Mouse (Mus musculus): ENCODE measurements around the gene Ldb2. TPM values are rescaled to one million over a fixed set of nuclear protein-coding genes. Genes with fewer than 3 reads are reported as not detected.

Ldb2 gene
- polyA plus RNA-seq, 1 experiment from 2014 or later, result 14.4 TPM

DNA sequence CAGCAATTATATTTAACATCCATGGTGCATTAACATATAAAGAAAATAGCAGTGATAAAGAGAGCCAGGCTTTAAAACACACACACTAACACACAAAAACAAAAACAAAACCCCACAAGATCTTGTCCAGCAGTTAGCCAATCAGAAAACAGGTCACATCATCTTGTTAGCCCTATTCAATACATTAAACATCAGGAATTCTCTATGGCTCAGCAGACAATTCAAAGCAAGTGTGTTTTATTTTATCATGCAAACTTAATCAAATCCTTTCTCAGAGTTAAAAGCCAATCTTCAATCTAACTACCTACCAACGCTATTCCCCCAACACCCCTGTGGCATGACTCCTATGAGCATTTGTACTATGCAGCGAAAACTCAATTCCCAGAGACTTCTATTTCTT, 1.4 kb downstream of the Ldb2 start:
- Histone ChIP-seq H3K27ac (replicated peaks in 1 of 2; ENCODE audit: control insufficient read depth in 1 of 2, insufficient read depth in 1 of 2, low read depth in 2 of 2, low read length in 2 of 2) (no peak overlapping the region), H3K27me3 (ENCODE audit: control insufficient read depth, insufficient read depth, low read length) (no peaks in the 10 kb centered on the region), H3K4me2 (ENCODE audit: low read length) (peak overlapping the region; percentile 74), H3K4me1 (ENCODE audit: control insufficient read depth in 2 of 2, insufficient read depth in 2 of 2, low read length in 2 of 2) (peaks cover 0 to 4% of the 10 kb centered on the region in 2 experiments; a peak in 2 of 4 replicates), H3K9ac (ENCODE audit: low read length) (peak overlapping the region; percentile 65), H3K4me3 (ENCODE audit: control insufficient read depth in 1 of 2, insufficient read depth in 1 of 2, low read depth in 1 of 2, low read length in 2 of 2) (peak overlapping the region; percentile 46 to 52; a peak in 3 of 4 replicates), H3K36me3 (ENCODE audit: control insufficient read depth, insufficient read depth, low read length) (no peaks in the 10 kb centered on the region), H3K9me3 (ENCODE audit: control insufficient read depth, low read length) (no peaks in the 10 kb centered on the region)
- 17% methylated on average over 2 of the region's 2 CpGs for WGBS
- no peak for ATAC-seq (ENCODE audit: insufficient number of reproducible peaks, insufficient read depth, low FRiP score, low read depth)

DNA sequence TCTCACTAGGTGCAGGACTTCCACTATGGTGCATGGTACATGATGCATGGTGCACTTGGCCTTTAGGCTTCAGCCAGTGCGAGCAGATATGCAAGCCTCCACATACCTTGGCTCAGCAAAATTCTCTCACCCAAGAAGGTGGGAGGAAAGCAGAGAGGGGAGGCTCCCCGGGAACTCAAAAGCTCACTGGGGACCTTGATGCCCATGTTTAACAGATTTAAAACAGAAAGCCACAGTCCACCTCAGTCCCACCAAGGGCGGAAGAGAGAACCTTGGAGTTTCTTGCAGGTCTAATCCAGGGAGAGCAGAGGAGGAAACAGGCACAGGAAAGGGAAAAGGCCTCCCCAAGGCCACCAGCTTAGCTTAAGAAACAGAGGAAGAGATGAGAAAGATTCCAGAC, 14.9 kb downstream of the Ldb2 start:
- Histone ChIP-seq H3K27ac (replicated peaks in 1 of 2; ENCODE audit: control insufficient read depth in 1 of 2, insufficient read depth in 1 of 2, low read depth in 2 of 2, low read length in 2 of 2) (no peak overlapping the region), H3K4me1 (ENCODE audit: control insufficient read depth in 2 of 2, insufficient read depth in 2 of 2, low read length in 2 of 2) (no peaks in the 10 kb centered on the region), H3K4me3 (ENCODE audit: control insufficient read depth in 1 of 2, insufficient read depth in 1 of 2, low read depth in 1 of 2, low read length in 2 of 2) (no peak overlapping the region), H3K9me3 (ENCODE audit: control insufficient read depth, low read length) (no peaks in the 10 kb centered on the region), H3K4me2 (ENCODE audit: low read length) (no peak overlapping the region), H3K9ac (ENCODE audit: low read length) (no peak overlapping the region), H3K36me3 (ENCODE audit: control insufficient read depth, insufficient read depth, low read length) (no peaks in the 10 kb centered on the region), H3K27me3 (ENCODE audit: control insufficient read depth, insufficient read depth, low read length) (no peaks in the 10 kb centered on the region)
- no peak for ATAC-seq (ENCODE audit: insufficient number of reproducible peaks, insufficient read depth, low FRiP score, low read depth)
- 73% methylated on average over 3 of the region's 3 CpGs for WGBS

DNA sequence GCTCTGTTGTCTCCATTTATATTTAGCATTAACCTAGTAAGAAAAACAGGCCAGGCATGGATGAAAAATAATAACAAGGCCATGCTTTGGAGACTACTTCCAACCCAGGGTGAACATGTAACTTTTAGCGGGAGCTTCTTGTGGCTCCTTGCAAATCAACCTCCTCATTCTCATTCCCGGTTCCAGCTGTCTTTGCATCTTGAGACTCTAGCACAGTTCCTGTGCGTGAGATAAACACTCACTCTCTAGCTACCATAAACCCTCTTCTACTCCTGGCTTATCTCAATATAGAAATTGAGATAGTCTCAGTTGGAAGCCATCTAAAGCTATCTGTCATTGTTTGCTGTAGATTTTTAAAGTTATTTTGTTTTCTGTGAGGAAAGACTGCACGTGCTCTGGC, 20.1 kb downstream of the Ldb2 start:
- ATAC-seq (ENCODE audit: insufficient number of reproducible peaks, insufficient read depth, low FRiP score, low read depth), result no peak
- Histone ChIP-seq H3K27ac (replicated peaks in 1 of 2; ENCODE audit: control insufficient read depth in 1 of 2, insufficient read depth in 1 of 2, low read depth in 2 of 2, low read length in 2 of 2) (no peak overlapping the region), H3K9ac (ENCODE audit: low read length) (no peak overlapping the region), H3K4me3 (ENCODE audit: control insufficient read depth in 1 of 2, insufficient read depth in 1 of 2, low read depth in 1 of 2, low read length in 2 of 2) (no peak overlapping the region), H3K4me1 (ENCODE audit: control insufficient read depth in 2 of 2, insufficient read depth in 2 of 2, low read length in 2 of 2) (no peaks in the 10 kb centered on the region), H3K4me2 (ENCODE audit: low read length) (no peak overlapping the region), H3K36me3 (ENCODE audit: control insufficient read depth, insufficient read depth, low read length) (no peaks in the 10 kb centered on the region), H3K9me3 (ENCODE audit: control insufficient read depth, low read length) (no peaks in the 10 kb centered on the region), H3K27me3 (ENCODE audit: control insufficient read depth, insufficient read depth, low read length) (no peaks in the 10 kb centered on the region)
- 63% methylated on average over 4 of the region's 4 CpGs for WGBS

DNA sequence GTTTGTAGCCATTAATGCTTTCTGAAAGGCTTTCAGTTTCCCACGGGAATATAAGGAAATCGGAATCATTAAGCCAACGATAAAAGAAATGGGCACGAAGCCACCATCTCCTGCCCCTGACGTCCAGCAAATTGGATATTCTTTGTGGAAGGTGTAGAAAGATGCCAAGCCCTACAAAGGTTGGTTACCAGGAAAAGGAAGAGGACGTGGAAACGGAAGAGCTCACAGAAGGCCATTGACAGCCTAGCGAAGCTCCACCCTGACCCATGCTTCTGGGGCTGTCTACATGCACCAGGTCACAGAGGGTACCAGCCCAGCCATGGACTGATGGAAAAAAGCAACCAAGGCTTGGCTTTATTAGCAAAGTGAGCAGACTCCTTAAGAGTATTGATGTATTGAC, 31.0 kb downstream of the Ldb2 start:
- Histone ChIP-seq H3K4me2 (ENCODE audit: low read length) (no peak overlapping the region), H3K27ac (replicated peaks in 1 of 2; ENCODE audit: control insufficient read depth in 1 of 2, insufficient read depth in 1 of 2, low read depth in 2 of 2, low read length in 2 of 2) (0 out of 4 replicates have a peak overlapping the region, but pooled peaks of 1 of the 2 experiments have one; percentile 14), H3K27me3 (ENCODE audit: control insufficient read depth, insufficient read depth, low read length) (no peaks in the 10 kb centered on the region), H3K36me3 (ENCODE audit: control insufficient read depth, insufficient read depth, low read length) (no peaks in the 10 kb centered on the region), H3K4me1 (ENCODE audit: control insufficient read depth in 2 of 2, insufficient read depth in 2 of 2, low read length in 2 of 2) (no peaks in the 10 kb centered on the region), H3K9ac (ENCODE audit: low read length) (no peak overlapping the region), H3K4me3 (ENCODE audit: control insufficient read depth in 1 of 2, insufficient read depth in 1 of 2, low read depth in 1 of 2, low read length in 2 of 2) (no peak overlapping the region), H3K9me3 (ENCODE audit: control insufficient read depth, low read length) (no peaks in the 10 kb centered on the region)
- WGBS, result 79% methylated on average over 8 of the region's 8 CpGs
- no peak for ATAC-seq (ENCODE audit: insufficient number of reproducible peaks, insufficient read depth, low FRiP score, low read depth)

DNA sequence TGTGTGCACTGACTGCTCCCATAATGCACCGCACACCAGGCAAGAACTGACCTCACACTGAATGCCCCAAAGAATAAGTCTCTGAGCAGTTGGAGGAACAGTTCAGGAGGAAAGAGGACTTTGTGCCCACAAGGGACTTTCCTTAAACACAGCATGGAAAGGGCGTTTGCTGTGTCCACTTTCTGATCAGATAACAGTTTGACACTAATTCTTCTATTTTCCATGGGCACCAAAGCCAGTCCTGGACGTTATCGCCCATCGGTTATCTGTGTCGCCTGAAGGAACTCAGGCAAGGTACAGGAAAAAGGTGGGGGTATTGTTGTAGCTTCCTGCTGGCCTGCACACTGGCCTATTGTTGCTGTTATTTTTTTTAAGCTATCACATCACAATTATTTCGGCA, 34.6 kb downstream of the Ldb2 start:
- ATAC-seq (ENCODE audit: insufficient number of reproducible peaks, insufficient read depth, low FRiP score, low read depth), result no peak
- no peaks in the 10 kb centered on the region for H3K9me3 ChIP-seq (ENCODE audit: control insufficient read depth, low read length)
- H3K4me2 ChIP-seq (ENCODE audit: low read length), result no peak overlapping the region
- no peak overlapping the region for H3K9ac ChIP-seq (ENCODE audit: low read length)
- H3K27me3 ChIP-seq (ENCODE audit: control insufficient read depth, insufficient read depth, low read length), result no peaks in the 10 kb centered on the region
- no peaks in the 10 kb centered on the region for H3K4me1 ChIP-seq (ENCODE audit: control insufficient read depth in 2 of 2, insufficient read depth in 2 of 2, low read length in 2 of 2)
- 56% methylated on average over 7 of the region's 7 CpGs for WGBS
- H3K4me3 ChIP-seq (ENCODE audit: control insufficient read depth in 1 of 2, insufficient read depth in 1 of 2, low read depth in 1 of 2, low read length in 2 of 2), result no peak overlapping the region
- H3K36me3 ChIP-seq (ENCODE audit: control insufficient read depth, insufficient read depth, low read length), result no peaks in the 10 kb centered on the region
- H3K27ac ChIP-seq (replicated peaks in 1 of 2; ENCODE audit: control insufficient read depth in 1 of 2, insufficient read depth in 1 of 2, low read depth in 2 of 2, low read length in 2 of 2), result peak overlapping the region in 1 of 2 experiments; percentile 41; a peak in 2 of 4 replicates

DNA sequence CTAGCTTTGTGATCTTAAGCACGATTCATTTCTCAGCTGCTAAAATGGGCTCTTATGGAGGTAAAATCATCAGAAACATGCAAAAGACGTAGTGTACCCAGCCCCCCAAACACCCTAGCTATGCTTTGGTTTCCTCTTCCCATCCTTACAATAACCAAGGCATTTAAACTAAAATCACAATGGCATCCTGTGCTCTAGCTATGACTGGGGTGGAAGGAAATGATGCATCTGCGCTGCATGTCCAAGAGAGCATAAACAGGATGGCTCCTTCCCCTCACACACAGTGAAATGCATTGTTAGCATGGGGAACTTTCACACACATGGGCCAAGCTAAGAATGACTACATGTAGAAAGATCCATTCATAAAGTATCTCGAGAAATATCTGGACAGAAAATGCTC, 40.3 kb downstream of the Ldb2 start:
- H3K9ac ChIP-seq (ENCODE audit: low read length), result no peak overlapping the region
- no peaks in the 10 kb centered on the region for H3K9me3 ChIP-seq (ENCODE audit: control insufficient read depth, low read length)
- H3K27me3 ChIP-seq (ENCODE audit: control insufficient read depth, insufficient read depth, low read length), result no peaks in the 10 kb centered on the region
- H3K27ac ChIP-seq (replicated peaks in 1 of 2; ENCODE audit: control insufficient read depth in 1 of 2, insufficient read depth in 1 of 2, low read depth in 2 of 2, low read length in 2 of 2), result peak overlapping the region; percentile 11 to 49; a peak in 1 of 4 replicates
- H3K4me3 ChIP-seq (ENCODE audit: control insufficient read depth in 1 of 2, insufficient read depth in 1 of 2, low read depth in 1 of 2, low read length in 2 of 2), result no peak overlapping the region
- ATAC-seq (ENCODE audit: insufficient number of reproducible peaks, insufficient read depth, low FRiP score, low read depth), result no peak
- no peaks in the 10 kb centered on the region; a peak in 1 of 4 replicates for H3K4me1 ChIP-seq (ENCODE audit: control insufficient read depth in 2 of 2, insufficient read depth in 2 of 2, low read length in 2 of 2)
- H3K36me3 ChIP-seq (ENCODE audit: control insufficient read depth, insufficient read depth, low read length), result no peaks in the 10 kb centered on the region
- H3K4me2 ChIP-seq (ENCODE audit: low read length), result no peak overlapping the region
- WGBS, result 53% methylated on average over 4 of the region's 4 CpGs

DNA sequence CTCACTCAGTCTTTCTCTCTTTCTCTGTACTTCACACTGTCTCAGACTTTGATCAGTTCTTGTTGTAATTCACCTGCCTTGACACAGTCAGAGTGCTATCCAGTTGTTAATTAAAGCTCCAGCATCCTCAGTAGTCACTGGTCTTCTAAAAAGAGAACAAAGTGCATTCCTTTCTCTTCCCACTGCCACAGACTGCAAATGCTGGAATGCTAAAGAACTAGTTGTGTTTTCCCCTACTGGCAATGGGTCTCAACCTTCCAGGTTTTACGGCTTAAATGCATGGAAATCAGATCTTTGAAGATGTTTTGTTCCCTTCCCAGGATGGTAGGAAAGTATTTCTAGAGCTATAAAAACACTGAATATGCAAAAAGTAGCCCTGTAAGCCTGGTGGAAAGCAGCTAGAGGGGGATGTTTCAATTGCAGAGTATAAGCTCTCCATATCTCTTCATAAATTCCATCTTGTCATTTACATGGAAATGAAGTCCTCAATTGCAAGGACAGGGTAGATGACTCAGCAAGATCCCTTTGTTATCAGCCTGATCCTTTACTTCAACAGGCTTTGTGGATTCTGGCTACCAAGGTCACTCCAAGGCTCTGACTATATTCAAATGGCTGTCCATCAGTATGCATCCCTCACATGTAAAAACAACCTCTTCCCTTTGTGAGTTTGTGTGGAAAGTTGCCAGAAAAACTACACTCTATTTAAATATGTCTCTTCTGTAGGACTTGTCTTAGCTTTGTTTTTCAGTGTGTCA, 45.1 kb downstream of the Ldb2 start:
- H3K27ac ChIP-seq (replicated peaks in 1 of 2; ENCODE audit: control insufficient read depth in 1 of 2, insufficient read depth in 1 of 2, low read depth in 2 of 2, low read length in 2 of 2), result no peak overlapping the region
- H3K9ac ChIP-seq (ENCODE audit: low read length), result no peak overlapping the region
- no peaks in the 10 kb centered on the region; a peak in 1 of 4 replicates for H3K4me1 ChIP-seq (ENCODE audit: control insufficient read depth in 2 of 2, insufficient read depth in 2 of 2, low read length in 2 of 2)
- H3K36me3 ChIP-seq (ENCODE audit: control insufficient read depth, insufficient read depth, low read length), result no peaks in the 10 kb centered on the region
- H3K4me2 ChIP-seq (ENCODE audit: low read length), result no peak overlapping the region
- 74% methylated on average over 1 of the region's 1 CpGs for WGBS
- no peaks in the 10 kb centered on the region for H3K9me3 ChIP-seq (ENCODE audit: control insufficient read depth, low read length)
- no peaks in the 10 kb centered on the region for H3K27me3 ChIP-seq (ENCODE audit: control insufficient read depth, insufficient read depth, low read length)
- no peak for ATAC-seq (ENCODE audit: insufficient number of reproducible peaks, insufficient read depth, low FRiP score, low read depth)
- H3K4me3 ChIP-seq (ENCODE audit: control insufficient read depth in 1 of 2, insufficient read depth in 1 of 2, low read depth in 1 of 2, low read length in 2 of 2), result no peak overlapping the region

DNA sequence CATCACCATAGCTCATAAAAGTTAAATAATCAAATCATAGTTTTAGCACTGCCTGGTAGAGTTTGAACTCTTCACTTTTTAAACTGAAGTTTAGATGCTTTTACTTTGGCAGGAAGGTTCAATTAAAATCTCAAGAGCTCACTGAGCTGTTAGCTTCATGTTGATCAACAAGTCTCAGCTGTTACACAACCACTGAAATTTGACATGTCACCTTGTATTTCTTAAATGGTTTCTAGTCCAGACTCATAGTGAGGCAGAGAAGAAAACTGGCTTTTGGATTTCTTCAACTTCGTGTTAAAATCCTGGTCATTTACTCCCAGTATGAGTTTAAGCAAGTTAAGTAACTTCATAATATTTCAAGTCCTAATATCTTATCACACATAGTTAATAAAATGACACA, 53.8 kb downstream of the Ldb2 start:
- no peak for ATAC-seq (ENCODE audit: insufficient number of reproducible peaks, insufficient read depth, low FRiP score, low read depth)
- WGBS, result 76% methylated on average over 1 of the region's 1 CpGs
- Histone ChIP-seq H3K4me3 (ENCODE audit: control insufficient read depth in 1 of 2, insufficient read depth in 1 of 2, low read depth in 1 of 2, low read length in 2 of 2) (no peak overlapping the region), H3K27me3 (ENCODE audit: control insufficient read depth, insufficient read depth, low read length) (no peaks in the 10 kb centered on the region), H3K9ac (ENCODE audit: low read length) (no peak overlapping the region), H3K9me3 (ENCODE audit: control insufficient read depth, low read length) (no peaks in the 10 kb centered on the region), H3K36me3 (ENCODE audit: control insufficient read depth, insufficient read depth, low read length) (no peaks in the 10 kb centered on the region), H3K4me2 (ENCODE audit: low read length) (no peak overlapping the region), H3K27ac (replicated peaks in 1 of 2; ENCODE audit: control insufficient read depth in 1 of 2, insufficient read depth in 1 of 2, low read depth in 2 of 2, low read length in 2 of 2) (no peak overlapping the region), H3K4me1 (ENCODE audit: control insufficient read depth in 2 of 2, insufficient read depth in 2 of 2, low read length in 2 of 2) (no peaks in the 10 kb centered on the region)
